Mouse (Mus musculus) ES-E14 (cell line): ENCODE measurements at regions not wholly inside any gene's neighbourhood (a gene's known extent, or its start where the extent isn't known, plus 50 kb on each side); places are given as distances from the start of the nearest gene placed in this dataset.

Experiments
- DNase-seq: peaks from one replicate; pipeline ENCODE4 v3.0.0-alpha.2; 2013; ENCODE audit warnings: low read depth, low spot score
- H3K27ac ChIP-seq: 2 replicates; pipeline ENCODE4 v1.5.1; 2012; ENCODE audit warnings: low read depth, mild to moderate bottlenecking, low read length, moderate library complexity, mixed read lengths; ENCODE audit not compliant: poor library complexity, insufficient read depth, severe bottlenecking
- H3K36me3 ChIP-seq: 2 replicates; pipeline ENCODE4 v1.6.1; 2012; ENCODE audit warnings: mild to moderate bottlenecking, low read length, moderate library complexity, mixed read lengths; ENCODE audit not compliant: control insufficient read depth, poor library complexity, insufficient read depth, severe bottlenecking
- H3K4me1 ChIP-seq, 2 experiments: fragments of 150-350 bp in 1 of 2; sonication (generic) in 1 of 2; 2 replicates each; pipeline ENCODE4 v1.6.1; 2012; ENCODE audit warnings: low read length in 2 of 2, mild to moderate bottlenecking in 1 of 2, mixed read lengths in 1 of 2; ENCODE audit not compliant: control insufficient read depth in 2 of 2, insufficient read depth in 2 of 2, poor library complexity in 1 of 2
- H3K4me3 ChIP-seq, 2 experiments: fragments of 150-350 bp in 1 of 2; sonication (generic) in 1 of 2; 2 replicates each; pipeline ENCODE4 v1.5.1; 2012; ENCODE audit warnings: low read length in 2 of 2, low read depth in 1 of 2, mild to moderate bottlenecking in 1 of 2, mixed read lengths in 1 of 2; ENCODE audit not compliant: insufficient read depth in 1 of 2, poor library complexity in 1 of 2, severe bottlenecking in 1 of 2
- H3K9ac ChIP-seq: 2 replicates; pipeline ENCODE4 v1.6.1; 2012; ENCODE audit warnings: low read depth, mild to moderate bottlenecking, low read length, mixed read lengths; ENCODE audit not compliant: poor library complexity, insufficient read depth, severe bottlenecking
- H3K9me3 ChIP-seq: fragments of 150-350 bp; sonication (generic); 2 replicates; pipeline ENCODE4 v1.6.1; 2012; ENCODE audit warnings: low read depth, mild to moderate bottlenecking, low read length; ENCODE audit not compliant: control insufficient read depth, insufficient read depth
- CHD2 ChIP-seq: IDR thresholded peaks from 2 replicates; pipeline ENCODE4 v1.6.1; 2014; ENCODE audit warnings: mild to moderate bottlenecking, low read depth, low read length, inconsistent platforms
- HCFC1 ChIP-seq: IDR thresholded peaks from 2 replicates; pipeline ENCODE4 v1.6.1; 2012; ENCODE audit warnings: low read length, inconsistent platforms, borderline replicate concordance; ENCODE audit not compliant: insufficient read depth
- MAFK ChIP-seq: IDR thresholded peaks from 2 replicates; pipeline ENCODE4 v1.6.1; 2014; ENCODE audit warnings: mild to moderate bottlenecking, low read depth, low read length, inconsistent platforms; ENCODE audit not compliant: insufficient read depth
- ZC3H11A ChIP-seq: IDR thresholded peaks from 2 replicates; pipeline ENCODE4 v1.6.1; 2012; ENCODE audit warnings: low read depth, mild to moderate bottlenecking, inconsistent platforms, low read length, borderline replicate concordance
- ZNF384 ChIP-seq: IDR thresholded peaks from 2 replicates; pipeline ENCODE4 v1.6.1; 2012; ENCODE audit warnings: low read depth, low read length, inconsistent platforms
- in situ Hi-C, 2 experiments: fragments of 600-800 bp; cut with MboI; formaldehyde crosslinking; loops; one replicate each; pipeline ENCODE4 v1.15.1; 2025; ENCODE audit warnings: low sequenced_read_pairs in 2 of 2, inconsistent platforms in 1 of 2; ENCODE audit not compliant: unreplicated experiment in 2 of 2

- TF ChIP-seq ZC3H11A: no peak
- DNase-seq: no peak
- H3K36me3 ChIP-seq: no peaks in the 10 kb centered on the region
- in situ Hi-C loops: no loop called here
- H3K4me3 ChIP-seq: no peak overlapping the region
- H3K9ac ChIP-seq: no peak overlapping the region
- no peaks in the 10 kb centered on the region for H3K9me3 ChIP-seq
- no peak overlapping the region for H3K27ac ChIP-seq
- no peaks in the 10 kb centered on the region for H3K4me1 ChIP-seq
Measured at GRCm38 (mm10) chr6:50960341-50960740, 306.1 kb upstream of the Npvf start.

- Histone ChIP-seq H3K36me3 (no peaks in the 10 kb centered on the region), H3K9ac (no peak overlapping the region), H3K9me3 (no peaks in the 10 kb centered on the region), H3K4me3 (no peak overlapping the region), H3K27ac (no peak overlapping the region), H3K4me1 (no peaks in the 10 kb centered on the region)
- no peak for DNase-seq
- in situ Hi-C loops: no loop called here
- TF ChIP-seq HCFC1: no peak
- TF ChIP-seq MAFK: no peak
- TF ChIP-seq ZC3H11A: no peak
- no peak for TF ChIP-seq CHD2
- TF ChIP-seq ZNF384: no peak
Measured at GRCm38 (mm10) chr6:50961592-50961991, 307.4 kb upstream of the Npvf start.

DNA sequence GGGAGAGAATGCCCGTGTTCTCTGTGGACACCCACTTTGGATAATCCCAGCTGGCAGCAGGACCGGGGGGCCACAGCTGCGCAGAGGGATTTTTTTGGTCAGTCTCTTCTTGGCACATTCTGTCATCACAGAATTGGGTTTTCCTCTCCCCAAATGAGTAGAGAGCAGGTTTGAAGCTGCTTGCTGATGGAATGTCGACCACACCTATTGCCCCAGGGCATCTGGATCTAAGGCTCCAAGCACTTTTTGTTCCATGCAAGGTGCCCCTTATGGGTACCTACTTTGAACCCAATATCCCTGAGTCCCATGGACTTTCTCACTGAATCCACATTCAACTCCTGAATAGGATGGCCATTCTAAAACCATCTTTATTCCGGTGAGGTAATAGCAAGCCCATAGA lies 314.3 kb upstream of the Npvf start:
- in situ Hi-C loops: no loop called here
- H3K9me3 ChIP-seq: no peaks in the 10 kb centered on the region
- no peak for TF ChIP-seq ZC3H11A
- TF ChIP-seq CHD2: no peak
- TF ChIP-seq ZNF384: no peak
- TF ChIP-seq MAFK: no peak
- no peak for TF ChIP-seq HCFC1
- H3K36me3 ChIP-seq: no peaks in the 10 kb centered on the region
- peak; percentile 24 for DNase-seq
- no peak overlapping the region for H3K9ac ChIP-seq
- no peak overlapping the region for H3K27ac ChIP-seq
- no peaks in the 10 kb centered on the region for H3K4me1 ChIP-seq
- no peak overlapping the region for H3K4me3 ChIP-seq

DNA sequence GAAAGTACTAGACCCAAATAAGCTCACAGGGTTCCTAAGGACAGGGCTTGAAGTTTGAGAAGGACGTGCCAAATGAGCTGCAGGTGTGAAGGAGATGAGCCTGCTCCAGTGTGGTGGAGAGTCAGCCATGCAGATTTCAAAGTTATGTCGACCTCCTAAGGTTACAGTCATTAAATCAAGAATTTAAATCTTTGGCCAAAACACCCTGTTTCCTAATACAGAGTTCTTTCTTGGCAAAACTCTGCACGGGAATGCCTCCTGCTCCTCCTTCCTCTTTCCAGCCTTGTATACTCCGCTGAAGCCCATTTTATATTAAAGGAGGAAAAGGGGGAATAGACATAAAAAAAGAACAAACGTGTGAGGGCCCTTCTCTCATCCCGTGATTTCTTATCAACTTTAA lies 315.1 kb upstream of the Npvf start:
- no peak for DNase-seq
- H3K9me3 ChIP-seq: no peaks in the 10 kb centered on the region
- in situ Hi-C loops: no loop called here
- H3K27ac ChIP-seq: no peak overlapping the region
- TF ChIP-seq HCFC1: no peak
- no peaks in the 10 kb centered on the region for H3K4me1 ChIP-seq
- H3K36me3 ChIP-seq: no peaks in the 10 kb centered on the region
- no peak overlapping the region for H3K4me3 ChIP-seq
- H3K9ac ChIP-seq: no peak overlapping the region

DNA sequence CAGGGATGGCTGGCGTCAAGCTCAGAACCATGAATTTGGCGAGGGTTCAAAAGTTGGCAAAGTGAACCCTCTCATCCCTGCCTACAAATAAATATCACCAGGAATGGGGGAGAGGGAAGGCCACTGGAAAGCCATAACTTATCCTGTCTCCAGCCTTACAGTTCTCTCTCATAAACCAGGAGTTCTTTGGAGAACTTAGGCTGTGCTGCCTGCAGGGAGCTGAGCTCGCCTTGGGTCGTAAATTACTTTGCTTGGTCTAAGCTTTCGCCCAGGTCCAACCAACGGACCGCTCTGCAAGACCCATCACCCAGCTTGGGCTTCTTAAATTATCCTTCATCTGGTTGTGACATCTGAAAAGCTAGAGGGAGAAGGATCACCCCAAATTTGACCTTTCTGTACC lies 315.8 kb upstream of the Npvf start:
- Histone ChIP-seq H3K4me1 (no peaks in the 10 kb centered on the region), H3K27ac (no peak overlapping the region), H3K36me3 (no peaks in the 10 kb centered on the region), H3K4me3 (no peak overlapping the region), H3K9me3 (no peaks in the 10 kb centered on the region), H3K9ac (no peak overlapping the region)
- in situ Hi-C loops: no loop called here
- TF ChIP-seq MAFK: no peak
- no peak for TF ChIP-seq CHD2
- no peak for TF ChIP-seq ZC3H11A
- TF ChIP-seq ZNF384: no peak
- no peak for DNase-seq
